Mouse (Mus musculus): ENCODE data around the gene Sema4d. TPM values are rescaled to one million over a fixed set of nuclear protein-coding genes. Genes with fewer than 3 reads are reported as not detected.

The Sema4d gene
- total and polyA plus RNA-seq, 3 experiments, result 6.9 to 20.3 TPM; not detected in 1

DNA sequence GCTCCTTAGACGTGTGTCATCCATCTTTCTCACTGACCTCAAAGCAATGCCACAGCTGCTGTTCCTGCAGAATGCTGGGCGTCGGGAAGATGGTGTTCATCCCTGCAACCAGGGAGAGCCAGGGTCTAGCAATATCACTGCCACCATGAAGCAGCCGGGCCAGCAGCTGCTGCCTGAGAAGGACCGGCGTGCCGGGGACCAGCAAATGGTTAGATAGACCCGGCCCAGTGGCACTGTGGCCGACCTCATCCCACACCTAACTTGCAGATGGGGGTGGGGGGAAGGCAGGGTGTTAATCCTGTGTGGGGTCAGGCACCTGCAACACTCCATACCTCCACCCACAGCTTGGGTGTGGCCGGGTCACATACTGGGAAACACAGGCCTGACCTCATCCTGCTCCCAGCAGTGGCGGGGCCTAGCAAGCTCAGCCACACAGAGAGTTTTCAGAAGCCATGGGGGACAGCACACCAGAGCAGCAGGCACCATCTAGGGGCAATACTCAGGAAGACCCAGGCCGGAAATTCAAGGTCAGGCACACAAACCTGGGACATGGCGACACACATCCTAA is 38.9 kb downstream of the Sema4d start:
- peaks cover 0 to 17% of the 10 kb centered on the region in 2 experiments; a peak in 2 of 4 replicates for H3K36me3 ChIP-seq (ENCODE audit: control insufficient read depth in 1 of 2, insufficient read depth in 2 of 2, low read length in 2 of 2)
- no peak overlapping the region for H3K4me3 ChIP-seq (ENCODE audit: control insufficient read depth in 1 of 2, insufficient read depth in 1 of 2, low read depth in 2 of 2, low read length in 2 of 2)
- no peaks in the 10 kb centered on the region; the same call in 1 of the 2 replicates for H3K79me2 ChIP-seq (ENCODE audit: control insufficient read depth, insufficient read depth, low read length, poor library complexity)
- no peak overlapping the region for H3K9ac ChIP-seq (ENCODE audit: control insufficient read depth, low read depth, low read length, poor library complexity, severe bottlenecking)
- H3K27me3 ChIP-seq (ENCODE audit: control insufficient read depth in 1 of 2, insufficient read depth in 2 of 2, low read length in 2 of 2), result no peaks in the 10 kb centered on the region
- H3K4me1 ChIP-seq (ENCODE audit: control insufficient read depth in 1 of 2, insufficient read depth in 2 of 2, low read length in 2 of 2), result peaks cover 10 to 16% of the 10 kb centered on the region in 2 experiments
- no peak for TF ChIP-seq JUND (IDR thresholded peaks at IDR 0.05; ENCODE audit: low read depth, low read length)
- no peak for TF ChIP-seq TCF12 (IDR thresholded peaks at IDR 0.05; ENCODE audit: low read depth, low read length)
- no peak for TF ChIP-seq NRF1 (IDR thresholded peaks at IDR 0.05; ENCODE audit: insufficient read depth, low read depth, low read length, poor library complexity, severe bottlenecking)
- TF ChIP-seq BHLHE40 (IDR thresholded peaks at IDR 0.05; ENCODE audit: borderline replicate concordance, low read depth, low read length), result no peak
- TF ChIP-seq MAFK (IDR thresholded peaks at IDR 0.05; ENCODE audit: borderline replicate concordance, low read depth, low read length), result no peak
- no peak for TF ChIP-seq USF2 (IDR thresholded peaks at IDR 0.05; ENCODE audit: borderline replicate concordance in 1 of 2, insufficient read depth in 1 of 2, low read depth in 1 of 2, low read length in 2 of 2)
- TF ChIP-seq ELF1 (IDR thresholded peaks at IDR 0.05; ENCODE audit: low read depth, low read length), result no peak
- TF ChIP-seq ZC3H11A (IDR thresholded peaks at IDR 0.05; ENCODE audit: low read depth, low read length), result no peak
- TF ChIP-seq POLR2AphosphoS5 (IDR thresholded peaks at IDR 0.05; ENCODE audit: borderline replicate concordance, low read depth, low read length), result no peak
- no peak for TF ChIP-seq POLR2AphosphoS2 (IDR thresholded peaks at IDR 0.05; ENCODE audit: low read length)
- TF ChIP-seq HCFC1 (IDR thresholded peaks at IDR 0.05; ENCODE audit: low read depth, low read length), result no peak
- TF ChIP-seq SMC3 (IDR thresholded peaks at IDR 0.05; ENCODE audit: low read depth, low read length), result no peak
- TF ChIP-seq NELFE (IDR thresholded peaks at IDR 0.05; ENCODE audit: low read depth, low read length), result no peak
- TF ChIP-seq E2F4 (IDR thresholded peaks at IDR 0.05; ENCODE audit: borderline replicate concordance, low read depth, low read length), result no peak
- no peak for TF ChIP-seq ETS1 (IDR thresholded peaks at IDR 0.05; ENCODE audit: low read depth, low read length)
- TF ChIP-seq KAT2A (conservative IDR thresholded peaks at IDR 0.05; ENCODE audit: low read depth, low read length), result no peak
- DNase-seq (ENCODE audit: low read depth, low spot score), result no peak
- no peak overlapping the region for H3K27ac ChIP-seq (ENCODE audit: control insufficient read depth, low read depth, low read length)
- H3K9me3 ChIP-seq (replicated peaks; ENCODE audit: insufficient read depth, low read length), result no peaks in the 10 kb centered on the region

DNA sequence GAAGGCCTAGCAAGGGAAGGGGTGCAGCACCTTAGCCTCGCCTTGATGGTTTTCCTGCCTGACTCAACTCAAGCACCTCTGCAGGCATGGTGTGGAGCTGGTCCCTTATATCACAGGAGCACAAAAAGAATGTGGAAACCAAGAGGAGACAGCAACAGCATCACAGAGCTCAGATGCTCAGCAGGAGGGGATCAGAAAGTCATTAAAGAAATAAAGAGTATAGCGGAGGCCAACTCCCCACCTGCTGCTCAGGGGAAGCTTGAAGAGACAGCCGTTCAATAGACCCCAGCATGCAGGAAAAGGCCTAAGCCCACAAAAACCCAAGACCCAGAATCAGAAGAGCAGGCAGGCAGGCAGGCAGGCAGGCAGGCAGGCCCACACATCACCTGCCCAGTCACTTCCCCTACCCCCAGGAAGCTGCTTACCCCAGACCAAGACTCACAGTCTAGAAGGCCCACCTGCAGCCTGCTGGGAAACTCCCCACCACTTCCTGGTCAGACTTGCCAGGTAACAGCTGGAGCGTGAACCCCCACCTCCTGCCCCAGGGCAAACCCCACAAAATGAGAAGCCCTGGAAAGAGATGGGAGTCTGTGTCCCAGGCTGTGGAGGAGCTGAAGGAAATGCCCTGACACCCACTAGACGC is 39.6 kb downstream of the Sema4d start:
- no peaks in the 10 kb centered on the region; the same call in 1 of the 2 replicates for H3K79me2 ChIP-seq (ENCODE audit: control insufficient read depth, insufficient read depth, low read length, poor library complexity)
- no peak overlapping the region for H3K4me3 ChIP-seq (ENCODE audit: control insufficient read depth in 1 of 2, insufficient read depth in 1 of 2, low read depth in 2 of 2, low read length in 2 of 2)
- H3K9ac ChIP-seq (ENCODE audit: control insufficient read depth, low read depth, low read length, poor library complexity, severe bottlenecking), result no peak overlapping the region
- H3K9me3 ChIP-seq (replicated peaks; ENCODE audit: insufficient read depth, low read length), result no peaks in the 10 kb centered on the region
- H3K27ac ChIP-seq (ENCODE audit: control insufficient read depth, low read depth, low read length), result no peak overlapping the region
- H3K27me3 ChIP-seq (ENCODE audit: control insufficient read depth in 1 of 2, insufficient read depth in 2 of 2, low read length in 2 of 2), result no peaks in the 10 kb centered on the region
- TF ChIP-seq TCF12 (IDR thresholded peaks at IDR 0.05; ENCODE audit: low read depth, low read length) (no peak), RAD21 (IDR thresholded peaks at IDR 0.05; ENCODE audit: low read depth, low read length) (no peak), POLR2A (IDR thresholded peaks at IDR 0.05; ENCODE audit: control insufficient read depth in 1 of 2, insufficient read depth in 1 of 2, low read depth in 1 of 2, low read length in 2 of 2, poor library complexity in 1 of 2) (no peak)
- peaks cover 0 to 21% of the 10 kb centered on the region in 2 experiments; a peak in 2 of 4 replicates for H3K36me3 ChIP-seq (ENCODE audit: control insufficient read depth in 1 of 2, insufficient read depth in 2 of 2, low read length in 2 of 2)
- peaks cover 16 to 19% of the 10 kb centered on the region in 2 experiments for H3K4me1 ChIP-seq (ENCODE audit: control insufficient read depth in 1 of 2, insufficient read depth in 2 of 2, low read length in 2 of 2)
- DNase-seq (ENCODE audit: low read depth, low spot score), result no peak
